Mouse (Mus musculus) Muller cell, postnatal 12 days (primary cell): ENCODE results near the gene Gm20708.
"Not testable (repeated sequence)": the region's sequence is repeated elsewhere in the genome, so short reads cannot be mapped to it uniquely, and the experiment has no call there.

Experiments used
- DNase-seq: peaks from one replicate; pipeline ENCODE4 v3.0.0-alpha.2; 2015; ENCODE audit errors: inconsistent ontology term

The Gm20708 gene

DNA sequence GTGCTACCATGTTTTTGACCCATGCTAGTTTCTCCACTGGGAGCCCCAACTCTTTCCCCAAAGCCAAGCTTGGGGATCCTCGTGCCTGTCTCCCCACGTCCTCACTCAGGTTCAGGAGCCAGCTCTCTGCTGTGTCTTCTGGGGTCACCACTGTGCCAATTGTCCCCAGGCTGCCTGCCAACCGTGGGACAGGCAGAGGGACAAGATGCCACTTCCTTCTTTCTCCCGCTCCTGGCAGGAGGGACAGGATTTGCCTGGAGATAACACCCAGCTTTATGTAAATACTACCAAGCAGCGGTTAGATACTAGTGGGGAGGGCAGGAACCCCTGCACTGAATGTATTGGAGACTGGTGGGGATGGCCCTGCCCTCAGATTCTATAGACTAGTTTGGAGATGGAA, 4.4 kb downstream of the Gm20708 start:
- no peak for DNase-seq

DNA sequence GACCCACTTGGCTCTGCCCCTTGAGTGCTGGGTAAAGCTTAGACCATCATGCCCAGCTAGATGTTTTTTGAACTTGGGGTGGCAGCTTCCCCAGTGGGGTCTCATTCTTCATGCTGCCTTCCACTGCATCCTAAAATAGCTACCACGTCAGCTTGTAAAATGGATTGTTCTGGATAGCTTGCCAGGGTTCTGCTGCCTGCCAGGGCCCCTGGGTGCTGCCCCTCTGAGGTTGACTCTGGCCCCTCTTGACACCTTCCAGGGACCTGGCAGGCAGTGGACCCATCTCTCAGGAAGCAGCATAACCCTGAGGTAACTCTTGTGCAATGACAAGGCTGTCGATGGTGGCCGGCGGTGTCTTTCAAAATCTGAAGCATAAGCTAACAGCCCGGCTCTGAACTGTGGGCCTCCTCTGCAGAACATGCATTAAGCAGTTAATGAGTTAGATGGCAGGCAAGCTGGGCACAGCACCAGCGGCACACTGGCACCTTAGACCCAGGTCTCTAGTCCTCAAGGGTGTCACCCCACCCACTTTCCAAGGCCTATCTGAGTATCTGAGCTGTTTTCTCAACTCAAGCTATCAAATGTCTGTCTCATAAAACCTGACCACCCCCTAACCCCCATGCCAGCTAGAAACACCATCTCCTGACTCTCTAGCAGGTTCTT, 5.4 kb downstream of the Gm20708 start:
- DNase-seq = no peak

DNA sequence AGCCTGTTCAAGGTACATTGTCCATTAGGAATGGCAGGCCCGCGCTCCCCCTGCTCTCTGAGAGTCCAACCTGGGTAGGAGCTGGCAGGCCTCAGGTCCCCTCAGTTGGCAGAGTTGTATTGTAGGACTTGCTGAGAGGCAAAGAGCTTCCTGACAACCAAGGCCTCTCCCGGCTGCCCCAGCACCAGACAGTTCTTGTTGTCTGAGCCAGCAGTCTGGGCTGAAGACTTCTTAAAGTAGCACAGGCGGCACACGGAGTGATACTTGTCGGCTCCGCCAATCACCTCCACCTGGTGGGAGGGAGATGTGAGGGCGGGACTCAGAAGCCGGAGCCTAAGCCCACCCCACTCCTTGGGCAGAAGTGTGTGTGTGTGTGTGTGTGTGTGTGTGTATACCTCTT, 6.4 kb downstream of the Gm20708 start:
- not testable (repeated sequence) for DNase-seq

DNA sequence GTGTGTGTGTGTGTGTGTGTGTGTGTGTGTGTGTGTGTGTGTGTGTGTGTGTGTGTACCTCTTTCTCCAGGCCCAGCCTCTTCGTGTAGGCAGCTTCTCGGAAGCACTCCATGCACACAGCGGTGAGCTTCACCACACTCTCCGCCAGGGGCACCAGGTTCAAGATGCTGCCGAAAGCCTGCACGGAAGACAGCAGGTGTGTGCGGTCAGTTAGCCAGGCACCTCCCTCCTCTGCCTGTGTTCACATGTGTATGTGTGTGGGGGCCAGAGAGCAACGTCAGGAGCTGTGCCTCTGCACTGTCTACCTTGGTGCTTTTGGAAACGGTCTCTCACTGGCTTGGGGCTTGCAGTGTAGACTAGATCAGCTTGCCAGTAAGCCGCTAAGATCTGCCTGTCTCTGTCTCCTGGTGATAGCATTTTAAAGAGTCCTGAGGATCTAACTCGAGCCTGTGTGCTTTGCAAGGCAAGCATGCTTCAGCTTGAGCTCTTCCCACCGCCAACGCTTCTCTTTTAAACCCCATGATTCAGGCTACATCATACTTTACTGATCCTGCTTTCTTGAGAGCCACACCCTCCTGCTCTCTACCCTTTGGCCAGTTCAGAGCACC, 7.0 kb downstream of the Gm20708 start:
- DNase-seq = no peak

DNA sequence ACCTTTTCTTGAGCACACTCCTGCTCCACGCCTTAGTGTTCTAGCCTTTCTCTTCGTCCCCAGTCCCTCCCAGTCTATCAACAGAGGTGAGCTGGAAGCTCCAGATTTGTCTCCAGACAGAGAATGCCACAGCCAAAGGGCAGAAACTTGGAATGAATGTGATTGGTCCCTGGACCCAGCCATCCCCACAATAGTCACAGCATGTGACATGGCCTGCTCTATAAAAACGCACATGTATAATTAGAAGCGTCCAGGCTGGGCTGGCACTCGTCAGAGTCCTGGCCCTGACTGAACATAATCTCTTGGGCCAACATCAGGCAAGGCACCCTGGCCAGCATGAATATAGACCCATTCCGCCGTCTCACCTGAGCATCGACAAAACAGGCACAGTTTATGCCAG, 9.6 kb downstream of the Gm20708 start:
- DNase-seq = peak; percentile 29

DNA sequence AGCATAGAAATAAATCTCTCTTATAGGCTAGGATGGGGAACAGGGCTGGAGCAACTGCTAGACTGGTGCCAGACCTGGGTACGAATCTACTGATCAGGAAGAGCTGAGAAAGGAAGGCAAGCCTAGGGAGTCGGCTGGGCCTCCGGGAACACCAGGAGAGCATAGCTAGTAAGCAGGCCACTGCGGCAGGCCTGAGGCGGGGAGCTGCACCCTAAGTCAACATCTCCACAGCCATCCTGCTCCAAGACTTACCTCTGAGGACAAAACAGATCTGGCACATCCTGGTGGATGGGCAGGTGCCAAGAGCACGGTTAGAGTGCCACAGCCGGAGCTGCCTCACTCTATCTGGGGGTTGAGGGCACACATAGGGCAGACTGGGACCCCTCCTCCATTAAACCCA, 10.7 kb downstream of the Gm20708 start:
- DNase-seq = no peak

DNA sequence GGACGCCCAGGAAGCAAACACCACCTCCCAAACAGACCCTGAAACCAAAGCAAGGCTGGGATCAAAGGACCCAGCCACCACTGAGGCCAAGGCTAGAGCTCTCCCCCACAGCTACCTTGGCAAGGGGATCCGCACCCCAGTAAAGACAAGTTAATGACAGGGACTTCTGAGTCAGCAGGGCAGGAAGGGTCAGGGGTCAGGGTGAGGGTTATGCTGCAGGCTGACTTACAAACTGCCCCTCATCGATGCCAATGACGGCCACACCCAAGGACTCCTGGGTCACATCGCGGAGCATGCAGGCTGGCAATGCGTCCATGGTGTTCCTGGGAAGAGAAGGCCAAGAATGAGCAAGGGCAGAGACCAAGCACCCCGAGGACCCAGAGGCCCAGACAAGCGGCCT, 12.4 kb downstream of the Gm20708 start:
- no peak for DNase-seq

DNA sequence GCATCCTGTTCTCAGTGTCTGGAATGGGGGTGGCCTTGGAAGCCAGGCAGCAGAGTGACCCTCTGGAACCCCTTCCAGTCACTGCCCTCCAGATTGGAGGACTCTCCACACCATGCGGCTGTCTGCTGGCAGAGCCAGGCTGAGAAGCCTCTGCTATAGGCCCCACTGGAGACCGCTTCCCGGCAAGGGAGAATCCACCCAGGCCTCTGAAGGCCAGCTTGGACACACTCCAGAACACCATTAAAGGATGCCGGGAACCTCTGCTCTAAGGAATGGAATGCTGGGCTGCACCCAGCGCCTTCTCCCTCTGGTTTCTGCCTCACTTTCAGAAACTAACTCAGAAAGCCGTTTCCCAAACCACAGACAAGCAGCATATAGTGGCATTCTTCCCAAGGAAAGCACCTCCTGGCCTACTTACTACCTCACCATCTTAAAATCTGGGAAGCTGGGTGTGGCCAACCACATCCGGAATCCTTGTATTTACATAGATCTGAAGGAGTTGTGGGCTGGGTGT, 13.3 kb downstream of the Gm20708 start:
- peak; percentile 70 for DNase-seq

DNA sequence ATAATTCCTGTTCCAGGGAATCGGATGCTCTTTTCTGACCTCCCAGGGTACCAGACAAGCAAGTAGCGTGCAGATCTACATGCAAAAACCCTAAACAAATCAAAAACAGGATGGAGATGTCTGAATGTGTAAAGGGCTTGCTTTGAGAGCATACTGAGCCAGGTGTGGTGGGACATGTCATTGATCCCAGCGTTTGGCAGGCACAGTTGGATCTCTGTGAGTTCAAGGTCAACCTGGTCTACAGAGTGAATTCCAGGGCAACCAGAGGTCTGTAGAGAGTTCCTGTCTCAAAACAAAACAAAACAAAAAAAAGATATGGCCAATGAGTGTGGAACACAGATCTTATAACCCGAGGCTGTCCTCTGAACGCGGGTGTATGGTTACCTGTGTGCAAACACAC, 13.9 kb downstream of the Gm20708 start:
- no peak for DNase-seq

DNA sequence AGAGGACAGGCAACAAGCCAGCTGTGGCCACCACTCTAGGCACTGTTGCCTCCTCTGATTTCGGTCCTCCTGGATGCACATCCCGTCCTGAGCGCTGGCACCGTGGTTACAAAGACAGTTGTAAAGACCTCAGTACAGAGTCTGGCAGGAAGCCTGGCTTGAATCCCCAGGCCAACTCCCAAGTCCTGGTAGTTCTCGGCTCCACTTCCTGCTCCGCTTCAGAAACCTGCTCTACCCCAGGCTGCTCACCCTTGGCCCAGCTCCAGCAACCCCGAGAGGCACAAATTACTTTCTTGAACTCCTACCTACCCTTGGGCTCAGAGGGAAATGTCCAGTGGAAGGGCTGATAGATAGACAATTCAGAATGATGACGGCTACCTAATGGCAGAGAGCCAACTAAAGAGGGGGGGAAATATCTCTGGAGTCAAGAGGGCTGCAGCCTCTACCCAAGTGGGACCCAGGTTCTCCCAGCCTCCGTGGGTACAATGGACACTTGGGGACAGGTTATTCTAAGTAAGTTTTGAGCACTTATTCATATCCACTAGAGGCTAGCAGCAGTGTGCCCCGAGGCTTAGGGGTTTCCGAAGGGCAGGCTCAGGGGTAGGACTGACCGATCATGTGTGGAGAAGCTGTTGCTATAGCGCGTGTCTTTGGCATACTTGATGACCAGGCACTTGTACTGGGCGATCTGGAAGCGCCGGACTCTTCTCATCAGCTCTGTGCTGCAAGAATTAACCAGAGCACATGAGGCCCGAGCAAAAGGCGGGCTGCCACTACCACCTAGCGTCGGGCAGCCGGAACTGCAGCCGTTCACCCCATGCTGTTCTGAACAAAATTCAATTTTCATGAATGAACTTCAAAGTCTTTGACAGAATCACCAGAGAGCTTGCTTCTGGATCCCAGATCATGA, 14.8 kb downstream of the Gm20708 start:
- peak; percentile 88 for DNase-seq

DNA sequence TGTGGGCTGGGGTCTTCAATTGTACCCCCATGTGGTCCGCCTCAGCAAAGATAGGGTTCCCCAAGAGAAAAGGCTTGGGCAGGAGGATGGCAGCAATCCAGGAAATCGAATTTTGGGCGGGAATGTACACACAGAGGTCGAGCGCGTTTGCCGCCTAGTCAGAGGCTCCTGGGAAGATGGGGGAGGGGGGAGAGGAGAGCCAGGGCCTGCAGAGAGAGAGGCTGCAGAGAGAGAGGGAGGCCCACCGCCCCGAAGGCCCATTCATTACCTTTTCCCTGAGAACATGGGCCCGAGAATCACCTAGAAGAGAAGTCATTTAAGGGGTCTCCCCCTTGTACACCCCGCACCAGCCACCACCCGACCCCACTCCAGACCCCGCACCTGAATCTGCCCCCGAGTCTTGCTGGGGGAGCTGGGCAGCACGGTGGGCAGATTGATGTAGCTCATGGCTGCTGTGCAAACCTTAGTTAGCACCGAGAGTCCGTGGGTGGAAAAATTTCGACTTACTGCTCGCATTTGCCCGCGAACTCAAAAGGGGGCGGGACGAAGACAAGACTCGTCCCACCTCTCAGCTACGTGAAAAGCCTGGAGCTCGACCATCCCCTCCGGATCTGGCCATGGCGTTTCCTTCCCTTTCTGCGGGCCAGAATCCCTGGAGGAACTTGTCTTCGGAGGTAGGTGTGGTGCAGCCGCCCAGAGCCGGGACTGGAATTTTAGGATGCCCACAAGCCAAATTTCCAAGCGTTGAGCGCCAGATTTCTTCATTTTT, 16.0 kb downstream of the Gm20708 start, which contains the start of the genes Afmid and Tk1:
Afmid (plus strand) TSS at position 592 of the 769 bp plus-strand sequence.
Tk1 (minus strand) TSS at position 760 of the 769 bp plus-strand sequence.
- DNase-seq = peak; percentile 83

DNA sequence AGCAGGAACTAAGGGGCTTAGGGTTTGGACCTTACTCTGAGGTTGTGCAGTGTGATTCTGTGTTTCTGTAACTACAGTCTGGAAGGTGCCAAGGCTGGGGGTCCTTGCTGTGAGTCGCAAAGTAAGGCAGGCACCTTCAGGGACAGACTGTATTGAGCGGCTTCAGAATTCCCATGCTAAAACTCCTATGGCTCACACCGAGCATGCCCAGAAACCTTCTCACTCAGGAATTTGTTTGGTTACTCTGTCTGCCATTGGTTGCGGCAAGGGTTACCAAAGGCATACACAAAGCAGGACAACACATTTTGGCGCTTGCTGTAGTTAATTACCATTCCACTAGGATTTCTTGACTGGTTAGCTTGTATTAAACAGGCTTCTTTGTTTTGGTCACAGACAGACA, 16.7 kb downstream of the Gm20708 start:
- DNase-seq = peak; percentile 75

DNA sequence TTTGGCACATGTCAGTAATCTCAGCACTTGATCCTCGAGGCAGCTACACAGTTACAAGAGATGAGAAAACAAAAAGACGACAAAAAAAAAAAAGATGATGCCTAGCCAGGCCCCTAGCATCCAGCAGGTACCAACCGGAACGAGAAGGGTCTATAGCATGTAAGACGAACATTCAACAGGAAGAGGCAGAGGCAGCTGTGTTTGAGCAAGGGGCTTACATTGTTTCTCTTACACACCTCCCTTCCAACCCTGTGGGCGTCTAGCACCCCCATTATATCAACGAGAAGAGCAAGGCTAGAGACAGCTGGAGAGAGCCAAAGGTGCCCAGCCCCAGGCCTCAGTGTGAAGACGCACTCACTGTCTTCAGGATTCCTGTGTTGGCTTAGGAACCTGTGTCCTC, 17.4 kb downstream of the Gm20708 start:
- DNase-seq = no peak

DNA sequence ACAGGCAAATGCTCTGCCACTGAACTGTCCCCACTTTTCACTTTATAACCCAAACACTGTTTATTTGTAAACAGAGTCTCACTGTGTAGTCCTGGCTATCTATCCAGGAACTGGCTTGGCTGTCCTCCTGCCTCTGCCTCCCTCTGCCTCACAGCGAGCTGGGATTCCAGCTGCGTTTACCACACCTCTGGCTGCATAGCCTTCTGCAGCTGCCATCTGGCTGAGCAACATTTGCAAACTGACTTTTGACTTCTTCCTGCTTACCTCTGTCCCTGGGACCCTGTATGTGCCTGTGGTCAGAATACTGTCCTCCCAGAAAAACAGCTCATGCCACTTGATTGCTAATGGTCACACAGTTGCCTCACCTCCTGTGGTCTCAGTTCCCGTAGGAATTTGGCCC, 17.9 kb downstream of the Gm20708 start:
- no peak for DNase-seq

DNA sequence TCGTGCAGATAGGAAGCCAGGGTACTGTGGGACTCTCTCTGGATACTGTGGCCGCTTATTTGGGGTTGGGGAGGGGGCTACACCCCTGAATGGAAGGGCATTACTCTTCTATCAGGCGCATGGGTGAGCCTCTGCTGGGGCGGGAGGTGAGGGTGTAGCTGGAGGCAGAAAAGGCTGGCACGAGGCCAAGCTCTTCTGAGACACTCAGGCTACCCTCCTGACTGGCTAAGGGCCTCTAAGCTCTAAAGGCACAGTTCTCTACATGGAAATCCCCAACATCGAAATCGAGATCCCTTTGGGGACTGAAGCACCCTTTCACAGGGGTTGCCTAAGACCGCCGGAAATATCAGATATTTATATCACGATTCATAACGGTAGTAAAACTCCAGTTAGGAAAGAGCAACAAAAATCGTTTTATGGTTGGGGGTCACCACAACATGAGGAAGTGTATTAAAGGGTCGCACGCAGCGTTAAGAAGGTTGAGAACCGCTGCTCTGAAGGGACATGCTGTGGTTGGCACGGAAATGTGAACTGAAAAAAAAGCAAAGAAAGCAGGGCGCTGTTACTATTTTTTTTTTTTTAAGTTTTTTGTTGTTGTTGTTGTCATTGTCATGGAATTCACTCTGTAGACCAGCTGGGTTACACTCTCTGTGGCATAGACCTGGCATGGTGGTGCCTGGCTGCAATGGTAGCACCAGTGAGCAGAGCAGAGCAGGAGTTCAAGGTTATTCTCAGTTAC, 18.9 kb downstream of the Gm20708 start:
- DNase-seq = peak; percentile 44

DNA sequence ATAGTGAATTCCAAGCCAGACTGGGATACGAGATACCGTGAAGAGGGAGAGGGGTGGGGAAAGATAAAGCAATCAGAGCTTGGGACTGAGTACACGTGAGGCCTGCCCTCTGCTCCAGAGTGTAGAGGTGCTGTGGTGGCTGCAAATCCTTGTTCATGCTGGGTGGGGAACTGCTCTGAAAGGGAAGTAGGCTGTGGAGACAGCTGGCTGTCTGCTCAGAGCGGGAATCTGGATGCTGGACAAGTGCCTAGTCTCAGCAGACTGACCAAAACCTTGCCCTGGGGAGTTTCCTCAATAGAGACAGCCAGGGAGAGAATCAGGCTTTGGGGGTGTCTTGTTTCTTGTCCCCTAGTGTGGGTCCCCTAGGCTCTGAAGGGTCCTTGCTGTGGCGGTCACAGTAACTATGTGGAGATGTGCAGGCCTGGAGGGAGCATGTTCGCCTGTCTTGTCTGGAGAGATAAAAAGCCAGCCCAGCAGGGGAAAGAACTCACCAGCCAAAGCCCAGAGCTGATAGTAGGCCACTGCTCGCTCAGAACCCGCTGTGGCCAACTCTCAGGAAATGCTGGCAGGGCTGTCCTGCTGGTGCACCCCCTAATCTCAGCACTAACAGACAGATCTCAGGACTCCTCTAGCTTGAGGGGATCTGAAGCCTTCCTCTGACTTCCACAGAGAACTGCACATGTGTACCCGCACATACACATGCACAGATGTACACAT, 19.6 kb downstream of the Gm20708 start:
- peak; percentile 51 for DNase-seq

DNA sequence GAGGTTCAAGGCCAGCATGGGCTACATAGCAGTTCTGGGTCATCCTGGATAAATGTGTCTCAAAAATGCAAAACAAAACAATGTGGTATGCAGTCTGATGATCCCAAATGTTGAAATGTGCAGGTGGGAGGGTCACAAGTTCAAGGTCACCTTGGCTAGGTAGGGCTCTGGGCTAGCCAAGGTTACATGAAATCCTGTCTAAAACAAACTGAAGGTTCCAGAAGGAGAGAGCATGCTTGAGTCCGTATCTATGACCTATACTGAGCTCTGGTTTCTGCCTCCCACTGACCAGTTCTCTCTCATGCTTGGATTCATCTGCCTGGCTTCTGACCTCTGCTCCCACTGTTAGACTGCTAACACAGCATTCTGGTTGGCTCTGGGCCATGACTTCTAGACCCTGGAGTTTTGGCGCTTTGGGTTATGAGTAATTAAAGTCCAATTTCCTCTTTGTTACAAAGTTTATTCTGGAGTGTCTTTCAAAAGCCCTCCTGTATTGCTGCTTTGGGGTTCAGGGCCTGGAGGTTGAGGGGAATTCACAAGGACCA, 20.3 kb downstream of the Gm20708 start:
- DNase-seq = no peak

DNA sequence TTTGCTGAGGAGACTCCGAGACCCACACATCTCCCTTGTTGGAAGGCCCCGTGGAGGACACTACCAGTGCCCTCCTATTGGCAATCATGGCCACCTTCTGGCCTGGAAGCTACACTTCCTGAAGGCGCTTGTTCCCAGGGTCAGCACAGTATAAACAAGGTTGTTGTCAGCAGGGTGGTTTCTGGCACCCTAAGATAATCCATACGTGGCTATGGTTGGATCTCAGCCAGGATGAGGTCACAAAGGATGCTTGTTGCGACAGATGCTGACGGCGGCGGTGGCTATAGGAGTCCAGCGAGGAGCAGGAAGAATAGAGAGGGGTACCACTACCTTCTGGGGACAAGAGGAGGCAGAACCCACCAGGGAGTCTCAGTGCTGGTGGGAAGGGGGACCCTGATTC, 20.9 kb downstream of the Gm20708 start:
- DNase-seq = no peak

DNA sequence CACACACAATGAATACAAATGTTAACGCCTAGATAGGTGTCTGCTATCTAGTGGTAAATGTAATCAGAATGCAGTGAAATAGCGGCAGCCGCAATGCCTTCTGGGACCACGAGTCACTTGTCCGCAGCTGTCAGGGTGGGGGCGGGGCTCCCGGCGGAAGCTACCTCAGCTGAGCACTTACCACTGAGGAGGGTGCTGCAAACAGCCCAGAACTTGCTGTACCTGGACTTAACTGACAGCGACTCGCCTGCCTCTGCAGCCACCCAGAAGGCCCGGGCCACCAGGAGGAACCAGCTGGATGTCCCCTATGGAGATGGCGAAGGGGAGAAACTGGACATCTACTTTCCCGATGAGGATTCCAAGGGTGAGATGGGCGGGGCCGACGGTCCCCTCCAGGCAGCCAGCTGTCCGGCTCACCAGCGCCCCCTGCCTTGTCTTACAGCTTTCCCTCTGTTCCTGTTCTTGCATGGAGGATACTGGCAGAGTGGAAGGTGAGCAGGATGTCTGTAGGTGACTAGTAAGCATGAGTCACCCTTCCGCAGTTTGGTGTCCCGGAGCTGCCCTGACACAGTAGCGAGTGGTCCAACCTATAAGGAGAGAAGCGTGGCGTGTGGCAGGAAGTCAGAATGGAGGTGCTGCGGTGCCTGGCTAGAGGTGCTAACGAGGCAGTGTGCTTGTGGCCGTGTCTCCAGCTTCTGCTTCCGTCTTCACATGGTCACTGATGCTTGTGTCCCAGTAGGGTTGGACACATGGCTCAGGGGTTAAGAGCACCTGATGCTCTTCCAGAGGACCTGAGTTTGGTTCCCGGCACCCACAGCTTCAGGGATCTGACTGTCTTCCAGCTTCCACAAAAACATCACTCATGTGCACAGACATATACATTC, 22.9 kb downstream of the Gm20708 start:
- DNase-seq = peak; percentile 50
